Mouse (Mus musculus): ENCODE data around the gene Map7.

DNA sequence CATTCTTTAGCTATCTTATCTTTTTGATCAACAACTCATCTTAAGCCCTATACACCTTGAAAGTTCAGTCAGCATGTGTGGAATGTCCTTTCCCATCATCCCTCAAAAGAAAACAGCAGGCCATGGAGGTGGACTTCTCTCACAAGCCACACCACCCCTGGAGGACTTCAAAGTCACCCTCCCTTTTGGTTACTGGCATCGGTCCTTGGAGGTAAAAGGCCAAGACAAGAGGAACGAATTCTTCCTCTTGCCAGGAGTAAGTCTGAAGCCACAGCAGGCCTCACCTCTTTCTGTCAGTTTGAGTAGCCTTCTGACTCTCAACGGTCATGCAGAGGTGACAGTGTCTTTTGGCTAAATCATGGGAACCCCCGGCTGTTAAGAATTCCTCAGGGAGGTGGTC is 36.1 kb downstream of the Map7 start:
- TF ChIP-seq ZC3H11A (IDR thresholded peaks at IDR 0.05; ENCODE audit: borderline replicate concordance, low read depth, low read length) (no peak), MAFK (IDR thresholded peaks at IDR 0.05; ENCODE audit: insufficient read depth, low read depth, low read length) (no peak), CHD2 (IDR thresholded peaks at IDR 0.05; ENCODE audit: low read depth, low read length) (no peak)

All from ES-E14 (cell line).